Mouse (Mus musculus) hindbrain, embryonic 14.5 days (tissue): ENCODE measurements around the gene Tmem120a. TPM values are rescaled to one million over a fixed set of nuclear protein-coding genes. Genes with fewer than 3 reads are reported as not detected.
A peak's percentile ranks its signal among the peaks of the same experiment; 100 is the strongest.

Experiments
- ATAC-seq: fragments of 200-750 bp; cut with Nextera tagmentation; 2 replicates; pipeline ENCODE4 v1.8.0; 2017; ENCODE audit warnings: moderate number of reproducible peaks, mild to moderate bottlenecking, moderate TSS enrichment, moderate library complexity; ENCODE audit not compliant: low FRiP score
- DNase-seq: peaks from one replicate; pipeline ENCODE4 v3.0.0-alpha.2; 2015; ENCODE audit warnings: low spot score
- H3K27ac ChIP-seq: fragments of 300-500 bp; sonication (generic); 2 replicates; pipeline ENCODE4 v1.5.1; 2014; ENCODE audit warnings: mild to moderate bottlenecking, moderate library complexity
- H3K27me3 ChIP-seq: fragments of 300-500 bp; sonication (generic); 2 replicates; pipeline ENCODE4 v1.6.1; 2014; ENCODE audit warnings: mild to moderate bottlenecking, low read length, mixed read lengths; ENCODE audit not compliant: control insufficient read depth, insufficient read depth
- H3K36me3 ChIP-seq: fragments of 300-500 bp; sonication (generic); replicated peaks from 2 replicates; pipeline ENCODE4 v1.6.1; 2014; ENCODE audit not compliant: control insufficient read depth, insufficient read depth
- H3K4me1 ChIP-seq: fragments of 300-500 bp; sonication (generic); replicated peaks from 2 replicates; pipeline ENCODE4 v1.6.1; 2014; ENCODE audit warnings: antibody characterized with exemption, low read length, mixed read lengths; ENCODE audit not compliant: control insufficient read depth, insufficient read depth
- H3K4me2 ChIP-seq: fragments of 300-500 bp; sonication (generic); replicated peaks from 2 replicates; pipeline ENCODE4 v1.6.1; 2014; ENCODE audit warnings: mild to moderate bottlenecking, moderate library complexity
- H3K4me3 ChIP-seq: fragments of 300-500 bp; sonication (generic); replicated peaks from 2 replicates; pipeline ENCODE4 v1.5.1; 2014; ENCODE audit warnings: mild to moderate bottlenecking, low read length
- H3K9ac ChIP-seq: fragments of 300-500 bp; sonication (generic); 2 replicates; pipeline ENCODE4 v1.6.1; 2014
- H3K9me3 ChIP-seq: fragments of 300-500 bp; sonication (generic); 2 replicates; pipeline ENCODE4 v1.6.1; 2016; ENCODE audit warnings: low read length; ENCODE audit not compliant: control insufficient read depth
- WGBS: fragments of 180-500 bp; shearing (Covaris S2); extraction: QIAGEN DNeasy Blood & Tissue Kit; methylation state at CpG from one replicate; pipeline ENCODE4 v1.1.7; 2014; 5-methylcytosine and 5-hydroxymethylcytosine counted together
- polyA plus RNA-seq: library from polyadenylated mRNA; unstranded; fragments of >200 nt; fragmentation: Nextera tagmentation; extraction: Ambion mirVana; gene quantifications from 2 replicates; pipeline ENCODE4 v1.2.1, GENCODE M21; 2014

The Tmem120a gene
- polyA plus RNA-seq, 1 experiment from 2014 or later = 89.0 TPM

GRCm38 (mm10) chr5:135736544-135736943 is 7.7 kb downstream of the Tmem120a start:
- no peaks in the 10 kb centered on the region for H3K9me3 ChIP-seq
- ATAC-seq (no peak), DNase-seq (no peak)
- H3K4me1 ChIP-seq = no peaks in the 10 kb centered on the region
- no peak overlapping the region for H3K27ac ChIP-seq
- H3K27me3 ChIP-seq = no peaks in the 10 kb centered on the region
- 95% methylated on average over 16 of the region's 16 CpGs for WGBS
- H3K4me2 ChIP-seq = no peak overlapping the region
- peaks cover 92% of the 10 kb centered on the region for H3K36me3 ChIP-seq
- H3K4me3 ChIP-seq = no peak overlapping the region
- H3K9ac ChIP-seq = no peak overlapping the region

DNA sequence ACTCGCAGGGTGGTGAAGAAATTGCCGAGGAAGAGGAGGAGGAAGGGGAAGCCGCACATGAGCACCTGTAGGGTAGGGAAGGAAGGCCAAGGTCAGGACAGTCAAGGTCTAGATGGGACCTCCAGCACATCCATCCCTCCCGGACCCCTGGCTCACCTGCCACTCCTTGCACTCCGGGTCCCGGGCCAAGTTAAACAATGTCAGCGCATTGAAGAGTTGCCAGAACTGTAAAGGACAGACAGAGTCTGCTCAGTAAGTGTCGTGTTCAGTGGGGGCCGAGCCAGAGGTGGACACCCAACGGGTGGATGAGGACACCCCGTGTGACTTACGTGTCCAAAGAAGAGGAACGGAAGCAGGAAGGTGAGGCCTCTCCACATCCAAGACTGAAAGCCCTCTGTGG is 8.5 kb downstream of the Tmem120a start:
- H3K27me3 ChIP-seq = no peaks in the 10 kb centered on the region
- WGBS = 90% methylated on average over 13 of the region's 13 CpGs
- no peaks in the 10 kb centered on the region for H3K9me3 ChIP-seq
- H3K27ac ChIP-seq = no peak overlapping the region
- H3K4me3 ChIP-seq = no peak overlapping the region
- ATAC-seq (no peak), DNase-seq (no peak)
- H3K36me3 ChIP-seq = peaks cover 92% of the 10 kb centered on the region
- no peak overlapping the region for H3K9ac ChIP-seq
- H3K4me1 ChIP-seq = no peaks in the 10 kb centered on the region
- no peak overlapping the region for H3K4me2 ChIP-seq

- peaks cover 96% of the 10 kb centered on the region for H3K36me3 ChIP-seq
- H3K9me3 ChIP-seq = no peaks in the 10 kb centered on the region
- no peak overlapping the region for H3K4me3 ChIP-seq
- WGBS = 92% methylated on average over 42 of the region's 42 CpGs
- H3K4me1 ChIP-seq = no peaks in the 10 kb centered on the region
- H3K4me2 ChIP-seq = no peak overlapping the region
- no peak overlapping the region for H3K9ac ChIP-seq
- DNase-seq (no peak), ATAC-seq (peak; percentile 22; the same call in 1 of the 2 replicates)
- H3K27me3 ChIP-seq = no peaks in the 10 kb centered on the region
- no peak overlapping the region for H3K27ac ChIP-seq
Measured at GRCm38 (mm10) chr5:135734057-135734680, 10.1 kb downstream of the Tmem120a start.

GRCm38 (mm10) chr5:135733071-135733470 is 11.2 kb downstream of the Tmem120a start:
- H3K27ac ChIP-seq = no peak overlapping the region
- no peak overlapping the region for H3K4me2 ChIP-seq
- H3K4me3 ChIP-seq = no peak overlapping the region
- H3K36me3 ChIP-seq = peaks cover 99% of the 10 kb centered on the region
- H3K9ac ChIP-seq = no peak overlapping the region
- DNase-seq = no peak
- no peaks in the 10 kb centered on the region for H3K4me1 ChIP-seq
- H3K27me3 ChIP-seq = no peaks in the 10 kb centered on the region
- H3K9me3 ChIP-seq = no peaks in the 10 kb centered on the region
- 95% methylated on average over 4 of the region's 4 CpGs for WGBS
- no peak for ATAC-seq

DNA sequence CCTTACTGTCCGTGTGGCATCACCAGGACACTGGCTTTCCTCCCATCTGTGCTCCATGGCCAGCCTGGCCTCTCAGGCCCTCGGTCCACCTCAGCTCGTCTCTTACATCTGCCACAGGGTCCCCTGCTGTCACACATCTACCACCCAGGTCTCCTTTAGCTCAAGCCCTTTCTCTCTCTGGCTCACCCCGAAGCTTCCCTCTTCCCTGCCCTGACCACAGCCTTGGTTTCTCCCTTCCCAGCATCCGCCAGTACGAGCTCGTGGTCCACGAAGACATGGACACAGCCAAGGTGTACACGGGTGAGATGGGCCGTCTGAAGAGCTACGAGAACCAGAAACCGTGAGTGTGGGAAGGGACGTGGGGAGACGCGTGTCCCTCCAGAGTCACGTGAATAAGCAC is 12.9 kb downstream of the Tmem120a start:
- no peak overlapping the region for H3K9ac ChIP-seq
- WGBS = 97% methylated on average over 15 of the region's 16 CpGs
- no peak overlapping the region for H3K4me3 ChIP-seq
- no peak overlapping the region for H3K4me2 ChIP-seq
- ATAC-seq = no peak
- no peaks in the 10 kb centered on the region for H3K27me3 ChIP-seq
- H3K4me1 ChIP-seq = peaks cover 8% of the 10 kb centered on the region; the same call in 1 of the 2 replicates
- peaks cover 84% of the 10 kb centered on the region for H3K36me3 ChIP-seq
- H3K27ac ChIP-seq = no peak overlapping the region
- DNase-seq = no peak
- no peaks in the 10 kb centered on the region for H3K9me3 ChIP-seq

GRCm38 (mm10) chr5:135730916-135731315 is 13.3 kb downstream of the Tmem120a start:
- Histone ChIP-seq H3K4me1 (peaks cover 12% of the 10 kb centered on the region), H3K9me3 (no peaks in the 10 kb centered on the region), H3K27me3 (no peaks in the 10 kb centered on the region), H3K27ac (no peak overlapping the region), H3K9ac (no peak overlapping the region), H3K36me3 (peaks cover 80% of the 10 kb centered on the region), H3K4me2 (no peak overlapping the region), H3K4me3 (no peak overlapping the region)
- DNase-seq = no peak
- WGBS = 94% methylated on average over 10 of the region's 10 CpGs
- no peak for ATAC-seq

DNA sequence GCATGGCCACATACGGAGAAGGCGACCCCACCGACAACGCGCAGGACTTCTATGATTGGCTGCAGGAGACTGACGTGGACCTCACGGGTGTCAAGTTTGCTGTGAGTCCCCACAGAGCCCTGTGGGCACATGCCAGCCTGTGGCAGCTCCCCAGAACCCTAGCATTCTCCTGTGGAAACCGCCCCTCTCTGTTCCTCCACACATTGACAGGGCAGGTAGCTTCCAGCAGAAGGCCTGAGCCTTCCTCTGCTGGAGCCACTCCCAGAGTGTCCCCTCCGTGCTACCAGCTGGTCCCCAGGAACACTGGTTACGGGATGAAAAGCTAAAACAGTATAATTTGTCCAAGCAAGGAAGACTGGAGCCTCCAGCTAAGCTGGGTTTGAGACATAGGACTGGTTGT is 14.0 kb downstream of the Tmem120a start:
- no peak overlapping the region for H3K4me3 ChIP-seq
- no peak overlapping the region for H3K9ac ChIP-seq
- no peak for DNase-seq
- no peak overlapping the region for H3K27ac ChIP-seq
- H3K4me2 ChIP-seq = no peak overlapping the region
- H3K9me3 ChIP-seq = no peaks in the 10 kb centered on the region
- no peak for ATAC-seq
- peaks cover 73% of the 10 kb centered on the region for H3K36me3 ChIP-seq
- no peaks in the 10 kb centered on the region for H3K27me3 ChIP-seq
- H3K4me1 ChIP-seq = peaks cover 18% of the 10 kb centered on the region
- 96% methylated on average over 10 of the region's 10 CpGs for WGBS

GRCm38 (mm10) chr5:135729351-135729750 is 14.9 kb downstream of the Tmem120a start:
- no peaks in the 10 kb centered on the region for H3K27me3 ChIP-seq
- H3K4me3 ChIP-seq = no peak overlapping the region
- peaks cover 64% of the 10 kb centered on the region for H3K36me3 ChIP-seq

GRCm38 (mm10) chr5:135728361-135728760 is 15.9 kb downstream of the Tmem120a start:
- Histone ChIP-seq H3K27ac (no peak overlapping the region), H3K4me3 (no peak overlapping the region), H3K9ac (no peak overlapping the region), H3K4me1 (peaks cover 30% of the 10 kb centered on the region), H3K4me2 (no peak overlapping the region), H3K36me3 (peaks cover 54% of the 10 kb centered on the region), H3K27me3 (no peaks in the 10 kb centered on the region), H3K9me3 (no peaks in the 10 kb centered on the region)
- no peak for ATAC-seq
- no peak for DNase-seq
- 91% methylated on average over 13 of the region's 13 CpGs for WGBS

More at GRCm38 (mm10) chr5:135729351-135729750, 14.9 kb downstream of the Tmem120a start:
- H3K9me3 ChIP-seq = no peaks in the 10 kb centered on the region
- ATAC-seq = no peak
- no peak for DNase-seq
- no peak overlapping the region for H3K4me2 ChIP-seq
- no peak overlapping the region for H3K9ac ChIP-seq
- H3K27ac ChIP-seq = no peak overlapping the region
- WGBS = 88% methylated on average over 13 of the region's 13 CpGs
- peaks cover 28% of the 10 kb centered on the region for H3K4me1 ChIP-seq

- Histone ChIP-seq H3K4me3 (no peak overlapping the region), H3K9ac (no peak overlapping the region), H3K9me3 (no peaks in the 10 kb centered on the region), H3K4me2 (no peak overlapping the region), H3K4me1 (peaks cover 30% of the 10 kb centered on the region), H3K27me3 (no peaks in the 10 kb centered on the region), H3K36me3 (peaks cover 49% of the 10 kb centered on the region), H3K27ac (no peak overlapping the region)
- WGBS = 93% methylated on average over 9 of the region's 9 CpGs
- no peak for DNase-seq
- no peak for ATAC-seq
Measured at GRCm38 (mm10) chr5:135727871-135728270, 16.4 kb downstream of the Tmem120a start.
